Mouse (Mus musculus) kidney, adult 8-10 months (tissue): ENCODE data around the gene Arid1b.

Experiments used
- DNase-seq, 2 experiments: peaks; one replicate each; pipeline ENCODE4 v3.0.0; 2022

Arid1b gene

GRCm38 (mm10) chr17:5252436-5252835, 258.3 kb downstream of the Arid1b start:
- peak; percentile 56 to 80 for DNase-seq

DNA sequence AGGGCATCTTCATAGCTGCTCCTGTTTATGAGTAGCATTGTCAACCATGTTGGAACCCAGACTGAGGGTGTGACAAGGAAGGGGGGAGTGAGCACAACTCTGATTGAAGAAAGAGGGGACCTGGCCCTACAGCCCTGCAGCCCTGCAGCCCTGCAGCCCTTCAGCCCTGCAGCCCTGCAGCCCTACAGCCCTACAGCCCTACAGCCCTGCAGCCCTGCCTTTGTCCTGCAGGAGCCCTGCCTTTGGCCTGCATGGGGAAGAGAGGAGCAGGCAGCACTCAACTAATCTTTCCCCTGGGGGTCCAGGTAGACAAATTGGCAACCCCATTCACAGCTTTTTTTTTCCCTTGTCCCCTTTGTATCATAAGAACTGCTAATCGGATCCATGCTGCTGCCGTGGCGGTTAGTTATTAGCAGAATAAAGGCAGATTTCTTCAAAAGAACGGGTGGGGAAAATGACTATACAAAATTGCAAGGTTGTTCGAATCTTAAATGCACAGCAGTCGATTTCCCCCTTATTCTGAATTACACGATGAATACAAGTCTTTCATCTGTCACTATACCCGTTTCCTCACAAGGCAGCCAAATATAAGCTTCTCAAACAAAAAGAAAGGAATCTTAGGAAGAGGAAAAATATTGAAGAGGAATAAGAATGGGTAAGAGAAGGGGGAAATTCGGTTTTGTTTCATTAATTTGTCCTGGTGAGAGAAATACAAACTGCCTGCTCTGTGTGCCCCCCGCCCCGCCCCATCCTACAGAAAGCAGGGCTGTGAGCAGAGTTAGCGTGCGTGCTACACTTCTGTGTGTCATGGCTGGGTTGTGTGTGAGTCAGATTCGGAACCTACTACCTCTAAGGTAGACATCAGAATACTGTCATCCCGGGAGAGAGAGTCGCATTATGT, 260.8 kb downstream of the Arid1b start:
- no peak for DNase-seq

DNA sequence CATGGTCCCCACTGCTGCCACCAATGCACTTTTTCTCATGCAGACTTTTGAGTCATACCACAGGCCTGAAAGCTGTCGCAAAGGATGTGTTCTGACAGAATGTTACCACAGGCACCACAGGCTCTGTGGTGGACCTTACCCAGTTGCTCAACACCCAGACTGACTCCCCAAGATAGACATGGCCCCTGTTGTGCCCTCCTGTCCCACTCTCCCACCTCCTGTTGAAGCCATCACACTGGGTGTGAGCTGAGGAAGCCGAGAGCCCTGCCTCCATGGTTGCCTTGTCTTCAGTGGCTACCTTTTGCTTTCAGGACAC, 261.4 kb downstream of the Arid1b start:
- DNase-seq, result no peak

GRCm38 (mm10) chr17:5258978-5259377, 264.8 kb downstream of the Arid1b start:
- no peak for DNase-seq

GRCm38 (mm10) chr17:5261131-5261651, 267.1 kb downstream of the Arid1b start:
- no peak for DNase-seq

- DNase-seq, result no peak
Observed at GRCm38 (mm10) chr17:5261874-5262605, 267.9 kb downstream of the Arid1b start.

DNA sequence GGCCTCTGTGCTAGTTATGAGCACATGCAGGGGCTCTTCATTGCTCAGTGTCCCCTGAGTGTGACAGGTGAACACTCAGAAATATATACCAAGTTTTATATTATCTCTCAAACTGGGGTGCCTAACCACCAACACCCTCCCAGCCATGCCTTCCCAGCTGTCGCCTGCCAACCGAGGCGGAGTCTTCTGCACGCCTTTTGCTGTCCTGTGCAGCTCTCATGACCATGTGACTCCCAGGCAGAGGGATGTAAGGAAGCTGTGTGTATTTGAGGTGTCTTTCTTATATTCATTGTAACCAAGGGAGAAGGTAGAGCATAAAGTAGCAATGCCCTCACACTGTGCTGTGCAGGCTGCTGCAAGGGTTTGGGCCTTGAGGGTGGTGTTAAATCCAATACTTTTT, 268.7 kb downstream of the Arid1b start:
- no peak for DNase-seq

- no peak for DNase-seq
Observed at GRCm38 (mm10) chr17:5264783-5265182, 270.7 kb downstream of the Arid1b start.

DNA sequence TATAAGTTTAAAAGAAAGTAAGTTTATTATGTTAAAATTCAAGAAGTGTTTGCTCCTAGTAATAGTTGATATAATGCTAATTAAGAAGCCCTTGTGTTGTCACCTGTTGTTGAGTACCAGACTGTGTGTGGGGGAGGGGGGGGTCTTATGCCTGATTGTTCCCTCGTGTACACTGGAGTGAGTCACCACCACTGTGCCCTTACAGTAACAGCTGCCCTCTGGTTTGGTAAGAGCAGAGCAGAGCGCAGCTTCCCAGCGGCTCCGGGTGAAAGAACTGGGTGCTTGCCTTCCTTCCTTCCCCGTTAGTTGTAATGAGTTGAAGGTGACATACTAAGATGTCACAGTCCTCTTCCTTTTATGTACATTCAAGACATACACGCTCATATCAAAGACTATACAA, 271.5 kb downstream of the Arid1b start:
- no peak for DNase-seq

GRCm38 (mm10) chr17:5267747-5268146, 273.6 kb downstream of the Arid1b start:
- DNase-seq, result no peak

- DNase-seq, result no peak
Observed at GRCm38 (mm10) chr17:5269302-5269701, 275.2 kb downstream of the Arid1b start.

- no peak for DNase-seq
Observed at GRCm38 (mm10) chr17:5269774-5270173, 275.6 kb downstream of the Arid1b start.

DNA sequence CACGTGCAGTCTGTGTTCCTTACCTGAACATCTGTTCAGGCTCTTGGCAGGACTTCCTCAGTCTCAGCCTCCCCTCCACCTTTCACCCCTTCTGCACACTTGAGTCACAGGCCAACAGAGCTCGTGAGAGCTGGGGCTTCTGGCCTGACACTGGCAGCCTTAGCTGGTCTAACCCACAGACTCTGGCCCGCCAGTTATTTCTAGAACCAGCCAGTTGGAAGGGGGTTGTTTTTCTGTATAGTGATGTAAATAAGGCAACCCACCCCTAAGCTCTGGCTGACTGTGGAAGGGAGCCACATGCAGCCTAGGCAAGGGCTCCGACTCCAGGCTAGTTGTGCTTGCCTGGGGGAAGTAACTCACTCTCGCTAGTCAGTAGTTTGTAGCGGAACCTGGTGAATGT, 276.7 kb downstream of the Arid1b start:
- no peak for DNase-seq

DNA sequence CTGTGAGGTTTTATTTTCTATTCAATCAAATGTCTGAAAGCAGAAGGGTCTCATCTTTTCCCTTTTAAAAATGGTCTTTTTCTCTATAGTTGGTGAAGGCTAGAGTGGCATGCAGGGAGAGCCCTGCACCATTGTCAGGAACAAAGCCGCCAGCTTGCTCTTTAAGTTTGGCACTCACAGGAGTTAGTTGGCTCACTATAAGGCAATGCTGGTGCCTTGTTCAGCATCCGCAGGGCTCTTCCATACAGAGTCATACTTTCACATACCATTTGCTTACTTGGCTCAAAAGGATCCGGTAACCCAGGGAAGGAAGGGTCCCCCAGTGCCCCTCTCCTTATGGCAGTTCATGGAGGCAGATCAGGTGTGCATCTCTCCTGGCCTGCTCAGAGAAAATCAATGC, 279.0 kb downstream of the Arid1b start:
- no peak for DNase-seq

- no peak for DNase-seq
Observed at GRCm38 (mm10) chr17:5273685-5274084, 279.6 kb downstream of the Arid1b start.

GRCm38 (mm10) chr17:5274429-5274828, 280.3 kb downstream of the Arid1b start:
- no peak for DNase-seq

GRCm38 (mm10) chr17:5275749-5276148, 281.6 kb downstream of the Arid1b start:
- no peak for DNase-seq

DNA sequence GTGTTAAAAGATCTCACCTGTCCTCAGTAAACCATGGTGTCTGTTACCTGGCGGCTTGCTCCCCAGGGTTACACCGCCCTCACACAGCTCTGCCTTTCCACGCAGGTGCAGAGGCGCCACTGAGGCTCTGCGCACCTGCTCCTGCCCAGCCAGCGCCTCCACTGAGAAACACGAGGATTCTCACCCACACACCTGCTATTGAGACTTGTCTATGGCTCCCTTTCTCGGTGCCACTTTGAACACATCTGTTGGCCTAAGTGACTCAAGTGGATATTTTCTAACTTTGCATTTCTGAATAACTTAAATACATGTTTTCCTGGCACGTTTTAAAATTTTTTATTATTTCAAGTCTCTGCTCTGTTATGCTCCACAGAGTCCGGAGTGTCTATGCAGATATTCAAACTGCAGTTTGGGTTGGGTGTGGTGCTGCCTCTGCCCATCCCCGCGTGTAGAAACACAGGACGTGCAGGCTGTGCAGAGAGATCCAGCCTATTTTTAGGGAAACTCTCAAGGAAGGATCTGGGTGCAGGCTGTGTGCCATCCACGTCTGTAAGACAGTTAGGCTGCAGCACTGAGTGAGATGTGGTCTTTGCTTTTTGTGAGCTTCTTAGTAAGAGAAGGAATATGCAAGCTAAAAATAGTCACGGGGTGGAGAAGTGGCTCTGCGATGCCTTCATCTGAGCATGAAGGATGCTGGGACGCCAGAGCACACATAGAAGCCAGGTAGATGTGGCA, 283.2 kb downstream of the Arid1b start:
- DNase-seq, result no peak

DNA sequence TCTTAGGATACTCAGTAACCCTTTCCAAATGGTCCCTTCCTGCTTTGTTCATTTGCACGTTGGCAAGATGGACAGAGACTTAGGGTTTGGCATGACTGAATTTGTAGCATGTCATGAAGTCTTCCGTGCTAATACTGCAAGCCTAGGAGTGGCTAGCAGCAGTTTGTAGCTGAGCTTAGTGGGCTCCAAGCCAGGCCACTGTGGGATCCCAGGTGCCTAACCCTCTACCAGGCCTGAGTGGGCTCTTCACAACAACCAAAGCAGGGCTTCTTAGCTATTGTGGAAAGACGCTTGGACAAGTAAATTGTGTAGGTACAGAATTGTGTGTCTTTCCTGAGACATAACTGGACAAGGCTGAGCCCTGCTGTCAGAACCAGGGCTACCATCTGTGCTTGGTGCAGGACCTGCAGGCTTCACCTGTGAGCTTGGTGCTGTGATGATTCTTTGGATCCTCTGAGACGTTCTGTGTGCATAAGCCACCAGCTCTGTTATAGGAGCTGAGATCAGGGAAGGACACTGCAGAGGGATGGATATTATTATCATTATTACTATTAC, 286.4 kb downstream of the Arid1b start:
- DNase-seq, result no peak

DNA sequence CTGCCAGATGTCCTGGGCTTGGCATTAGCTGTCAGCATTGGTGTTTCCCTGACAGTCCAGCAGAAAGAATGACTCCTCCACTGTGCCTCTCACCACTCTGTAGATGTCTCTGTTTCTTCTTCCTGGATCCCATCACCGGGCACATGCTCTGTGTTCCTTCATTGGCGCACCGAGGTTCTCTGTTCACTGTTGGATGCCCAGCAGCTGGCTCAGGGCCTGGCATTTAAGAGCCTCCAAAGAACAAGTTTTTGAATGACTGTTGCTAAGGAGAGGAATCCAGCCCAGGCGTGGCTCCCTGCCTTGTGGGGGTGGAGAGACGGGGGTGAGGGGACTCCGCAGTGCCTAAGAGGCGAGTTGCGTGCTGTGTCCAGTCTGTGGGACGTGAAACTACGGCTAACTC, 290.7 kb downstream of the Arid1b start:
- no peak for DNase-seq

DNA sequence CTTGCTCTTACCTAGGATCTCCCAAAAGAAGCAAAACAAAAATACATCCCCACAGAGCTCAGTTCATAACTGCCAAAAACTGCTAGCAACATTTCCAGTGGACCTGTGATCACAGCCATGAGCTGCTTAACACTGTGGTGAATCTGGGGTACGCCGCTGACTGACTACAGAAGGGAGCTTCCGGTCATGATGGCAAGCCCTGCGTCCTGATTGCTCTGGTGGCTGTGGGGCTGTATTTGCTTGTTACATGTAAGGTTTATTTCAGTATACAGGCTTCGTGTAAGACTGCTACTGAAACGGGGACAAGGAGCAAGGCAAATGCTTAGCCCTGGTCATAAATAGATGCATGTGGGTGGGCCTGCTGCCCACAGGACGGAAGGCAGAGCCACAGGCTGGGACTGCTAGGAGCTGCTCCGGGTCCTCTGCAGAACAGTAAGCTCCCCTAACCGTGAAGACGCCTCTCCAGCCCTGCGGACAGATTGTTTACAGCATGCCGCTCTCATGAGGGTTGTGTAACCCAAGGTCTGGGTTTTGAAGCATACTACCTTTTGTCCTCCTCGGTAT, 291.8 kb downstream of the Arid1b start:
- no peak for DNase-seq

GRCm38 (mm10) chr17:5286571-5287209, 292.6 kb downstream of the Arid1b start:
- DNase-seq, result no peak
